27 mouse cellular contexts compared by ENCODE assay signal in genomic region chr7:18965312-18965711, GRCm38 (mm10). TPM values are rescaled to one million over a fixed set of nuclear protein-coding genes. Genes with fewer than 3 reads are reported as not detected.
DNase-seq lines count a peak whose midpoint lies in the region; ATAC-seq and TF ChIP-seq lines count a peak whose summit lies in the region.
"Had no signal": no experiment of that assay in that cellular context is flagged by ENCODE, and none has a peak within 500 bp of the region (broad histone marks: within the 10 kb centered on the region; RNA-seq: fewer than 3 reads in every experiment).

No protein-coding gene starts in this region.

- H3K9ac ChIP-seq in midbrain, postnatal 0 days (replicated peaks; ENCODE audit: low read length, poor library complexity, severe bottlenecking) = no peak overlapping the region
- no peak overlapping the region for H3K9ac ChIP-seq in midbrain, embryonic 14.5 days (replicated peaks; ENCODE audit: low read length)
- H3K9ac ChIP-seq: embryonic facial prominence, embryonic 13.5 days; embryonic facial prominence, embryonic 15.5 days; forebrain, embryonic 12.5 days had no signal

- no peaks in the 10 kb centered on the region for H3K9me3 ChIP-seq in midbrain, postnatal 0 days (ENCODE audit: low read length)
- no peaks in the 10 kb centered on the region for H3K9me3 ChIP-seq in midbrain, embryonic 14.5 days (ENCODE audit: control insufficient read depth, low read length)
- H3K9me3 ChIP-seq: embryonic facial prominence, embryonic 13.5 days; embryonic facial prominence, embryonic 15.5 days; forebrain, embryonic 10.5 days; forebrain, embryonic 12.5 days had no signal

- H3K4me3 ChIP-seq in layer of hippocampus, adult 2 months = no peak overlapping the region
- H3K4me3 ChIP-seq in midbrain, postnatal 0 days (ENCODE audit: low read depth, low read length) = no peak overlapping the region
- no peak overlapping the region for H3K4me3 ChIP-seq in midbrain, embryonic 14.5 days (replicated peaks; ENCODE audit: low read depth, low read length)
- H3K4me3 ChIP-seq: embryonic facial prominence, embryonic 13.5 days; embryonic facial prominence, embryonic 15.5 days; erythroblast, embryonic 14.5 days; forebrain, embryonic 10.5 days; forebrain, embryonic 12.5 days had no signal

- ATAC-seq in midbrain, postnatal 0 days (ENCODE audit: low FRiP score) = no peak
- no peak for ATAC-seq in midbrain, embryonic 14.5 days (ENCODE audit: low FRiP score, low TSS enrichment)
- ATAC-seq: forebrain, embryonic 14.5 days had no signal

- no peaks in the 10 kb centered on the region for H3K27me3 ChIP-seq in midbrain, postnatal 0 days (ENCODE audit: insufficient read depth, low read length)
- no peaks in the 10 kb centered on the region for H3K27me3 ChIP-seq in midbrain, embryonic 14.5 days (ENCODE audit: control insufficient read depth, insufficient read depth, low read length)

- TF ChIP-seq CTCF in layer of hippocampus, adult 2 months (conservative IDR thresholded peaks at IDR 0.05) = no peak
- TF ChIP-seq CTCF in midbrain, postnatal 0 days (IDR thresholded peaks at IDR 0.05) = no peak

- WGBS in midbrain, postnatal 0 days = 84% methylated on average over 5 of the region's 5 CpGs
- 88% methylated on average over 5 of the region's 5 CpGs for WGBS in midbrain, embryonic 14.5 days

- peaks cover 6% of the 10 kb centered on the region; the same call in 1 of the 2 replicates for H3K4me1 ChIP-seq in midbrain, postnatal 0 days (ENCODE audit: insufficient read depth, low read length)
- H3K4me1 ChIP-seq in midbrain, embryonic 14.5 days (ENCODE audit: control insufficient read depth, insufficient read depth, low read length) = peaks cover 42% of the 10 kb centered on the region

- no peak overlapping the region for H3K4me2 ChIP-seq in midbrain, postnatal 0 days (ENCODE audit: low read depth, low read length, poor library complexity, severe bottlenecking)
- no peak overlapping the region for H3K4me2 ChIP-seq in midbrain, embryonic 14.5 days (ENCODE audit: low read length)
- H3K4me2 ChIP-seq: embryonic facial prominence, embryonic 13.5 days; embryonic facial prominence, embryonic 15.5 days; forebrain, embryonic 12.5 days had no signal

- H3K27ac ChIP-seq in layer of hippocampus, adult 2 months = 0 out of 2 replicates have a peak overlapping the region, but pooled peaks have one; percentile 8
- H3K27ac ChIP-seq in midbrain, postnatal 0 days (ENCODE audit: low read depth, low read length) = 0 out of 2 replicates have a peak overlapping the region, but pooled peaks have one; percentile 8
- no peak overlapping the region for H3K27ac ChIP-seq in midbrain, embryonic 14.5 days (replicated peaks; ENCODE audit: low read depth, low read length)
- H3K27ac ChIP-seq: embryonic facial prominence, embryonic 13.5 days; embryonic facial prominence, embryonic 15.5 days; forebrain, embryonic 10.5 days; forebrain, embryonic 12.5 days had no signal

- H3K36me3 ChIP-seq in midbrain, postnatal 0 days (ENCODE audit: insufficient read depth, low read length) = no peaks in the 10 kb centered on the region
- 0 out of 2 replicates have a peak, but pooled peaks cover 3% of the 10 kb centered on the region for H3K36me3 ChIP-seq in midbrain, embryonic 14.5 days (ENCODE audit: control insufficient read depth, insufficient read depth, low read length)
- H3K36me3 ChIP-seq: embryonic facial prominence, embryonic 13.5 days; embryonic facial prominence, embryonic 15.5 days; forebrain, embryonic 10.5 days; forebrain, embryonic 12.5 days had no signal

- no peak for DNase-seq in layer of hippocampus, adult 2 months (ENCODE audit: low spot score in 2 of 2)
- DNase-seq in layer of hippocampus, postnatal 14 days (ENCODE audit: low spot score in 2 of 2) = no peak
- peak; percentile 44 to 51 for DNase-seq in layer of hippocampus, postnatal 10 days (ENCODE audit: low spot score in 2 of 2)
- DNase-seq in layer of hippocampus, adult 9-10 months (ENCODE audit: low spot score) = no peak
- DNase-seq in midbrain, postnatal 0 days (ENCODE audit: low spot score) = no peak
- DNase-seq in midbrain, embryonic 14.5 days = no peak
- DNase-seq: adrenal gland, adult 2 months; adrenal gland, postnatal 10 days; adrenal gland, postnatal 25 days; cerebellum, adult 11 months; cerebellum, adult 18-20 months; cerebellum, adult 8-10 months; cerebellum, adult 9-11 months; cerebellum, postnatal 14 days; cerebellum, postnatal 36 days; embryo, embryonic 11 days had no signal

RNA-seq across cellular contexts. Expression of gene Nanos2, which starts 21.9 kb away (rescaled TPM):
- total RNA-seq in layer of hippocampus, adult 2 months (2021) = under 1 TPM; 0.54 to 0.66 TPM
- 1 to 10 TPM in 1 of 2 experiments, under 1 TPM in 1; 0.48 to 1.3 TPM for total RNA-seq in layer of hippocampus, postnatal 14 days (2021)
- 1 to 10 TPM in 1 of 2 experiments, under 1 TPM in 1; 0.91 to 1.3 TPM for total RNA-seq in layer of hippocampus, postnatal 10 days (2021)
- 1.7 and 3.7 TPM in 2 replicates for total RNA-seq in midbrain, postnatal 0 days (2014; rRNA removed)
- 0.59 and 1.3 TPM in 2 replicates for polyA plus RNA-seq in midbrain, postnatal 0 days (2015; fragmentation: Nextera tagmentation; extraction: Ambion mirVana)
- 0.58 and 0.86 TPM in 2 replicates for polyA plus RNA-seq in midbrain, embryonic 14.5 days (2014; fragmentation: Nextera tagmentation; extraction: Ambion mirVana)
- total RNA-seq: adrenal gland, adult 2 months; adrenal gland, postnatal 10 days; adrenal gland, postnatal 25 days; common myeloid progenitor, adult 5-6 weeks; ES-E14; MEL had no signal
- polyA plus RNA-seq: adrenal gland, adult 2 months; C2C12; embryonic facial prominence, embryonic 11.5 days; embryonic facial prominence, embryonic 13.5 days; embryonic facial prominence, embryonic 15.5 days; erythroblast, embryonic 14.5 days had no signal

RNA-seq across cellular contexts. Expression of gene Mypop, which starts 25.7 kb away (rescaled TPM):
- total RNA-seq in layer of hippocampus, adult 2 months (2021) = 10 to 100 TPM; 44.0 to 46.4 TPM
- total RNA-seq in layer of hippocampus, postnatal 14 days (2021) = 10 to 100 TPM; 35.6 to 40.5 TPM
- 10 to 100 TPM; 28.0 to 29.1 TPM for total RNA-seq in layer of hippocampus, postnatal 10 days (2021)
- total RNA-seq in midbrain, postnatal 0 days (2014; rRNA removed) = 16.0 and 21.2 TPM in 2 replicates
- polyA plus RNA-seq in midbrain, postnatal 0 days (2015; fragmentation: Nextera tagmentation; extraction: Ambion mirVana) = 4.7 and 5.0 TPM in 2 replicates
- 4.2 and 4.8 TPM in 2 replicates for polyA plus RNA-seq in midbrain, embryonic 14.5 days (2014; fragmentation: Nextera tagmentation; extraction: Ambion mirVana)

RNA-seq across cellular contexts. Expression of gene Irf2bp1, which starts 38.5 kb away (rescaled TPM):
- 10 to 100 TPM; 52.7 to 56.3 TPM for total RNA-seq in layer of hippocampus, adult 2 months (2021)
- total RNA-seq in layer of hippocampus, postnatal 14 days (2021) = 10 to 100 TPM; 43.7 to 44.5 TPM
- 10 to 100 TPM; 45.5 to 49.7 TPM for total RNA-seq in layer of hippocampus, postnatal 10 days (2021)
- total RNA-seq in midbrain, postnatal 0 days (2014; rRNA removed) = 115 and 133 TPM in 2 replicates
- polyA plus RNA-seq in midbrain, postnatal 0 days (2015; fragmentation: Nextera tagmentation; extraction: Ambion mirVana) = 25.6 and 26.1 TPM in 2 replicates
- 30.8 and 34.2 TPM in 2 replicates for polyA plus RNA-seq in midbrain, embryonic 14.5 days (2014; fragmentation: Nextera tagmentation; extraction: Ambion mirVana)

RNA-seq across cellular contexts. Expression of gene Nova2, which starts 39.6 kb away (rescaled TPM):
- 10 to 100 TPM; 82.7 to 85.4 TPM for total RNA-seq in layer of hippocampus, adult 2 months (2021)
- 100 to 1,000 TPM in 1 of 2 experiments, 10 to 100 TPM in 1; 93.5 to 101 TPM for total RNA-seq in layer of hippocampus, postnatal 14 days (2021)
- 100 to 1,000 TPM; 106 to 112 TPM for total RNA-seq in layer of hippocampus, postnatal 10 days (2021)
- total RNA-seq in midbrain, postnatal 0 days (2014; rRNA removed) = 20.9 and 26.5 TPM in 2 replicates
- 8.7 and 10.1 TPM in 2 replicates for polyA plus RNA-seq in midbrain, postnatal 0 days (2015; fragmentation: Nextera tagmentation; extraction: Ambion mirVana)
- polyA plus RNA-seq in midbrain, embryonic 14.5 days (2014; fragmentation: Nextera tagmentation; extraction: Ambion mirVana) = 18.6 and 20.7 TPM in 2 replicates
- polyA plus RNA-seq: erythroblast, embryonic 14.5 days had no signal

RNA-seq across cellular contexts. Expression of gene Ccdc61, which starts 55.1 kb away (rescaled TPM):
- 10 to 100 TPM; 10.9 to 12.6 TPM for total RNA-seq in layer of hippocampus, adult 2 months (2021)
- 10 to 100 TPM; 11.0 to 12.8 TPM for total RNA-seq in layer of hippocampus, postnatal 14 days (2021)
- total RNA-seq in layer of hippocampus, postnatal 10 days (2021) = 10 to 100 TPM; 11.9 to 14.4 TPM
- 21.3 and 25.5 TPM in 2 replicates for total RNA-seq in midbrain, postnatal 0 days (2014; rRNA removed)
- polyA plus RNA-seq in midbrain, postnatal 0 days (2015; fragmentation: Nextera tagmentation; extraction: Ambion mirVana) = 29.5 and 35.2 TPM in 2 replicates
- 16.1 and 18.5 TPM in 2 replicates for polyA plus RNA-seq in midbrain, embryonic 14.5 days (2014; fragmentation: Nextera tagmentation; extraction: Ambion mirVana)

Comparison
In these comparisons a context has a peak if more than half of its experiments do, and no peak if none do; other contexts are left out.
1. DNase-seq: peak in layer of hippocampus, postnatal 10 days (2 of 2); none in layer of hippocampus, adult 2 months (0 of 2), layer of hippocampus, postnatal 14 days (0 of 2), layer of hippocampus, adult 9-10 months (single experiment), midbrain, postnatal 0 days (single experiment) and midbrain, embryonic 14.5 days (single experiment).